Mouse (Mus musculus) bone marrow macrophage, adult 2 months (primary cell): ENCODE results near the gene Vpreb3.

Experiments used
- CTCF ChIP-seq: IDR thresholded peaks from 2 replicates; pipeline ENCODE4 v1.5.1; 2012; ENCODE audit warnings: low read depth, mild to moderate bottlenecking, low read length, moderate library complexity
- POLR2A ChIP-seq: IDR thresholded peaks from 2 replicates; pipeline ENCODE4 v1.6.1; 2012; ENCODE audit warnings: mild to moderate bottlenecking, low read depth, low read length, borderline replicate concordance

GRCm38 (mm10) chr10:75904391-75904790, 38.5 kb upstream of the Vpreb3 start:
- TF ChIP-seq POLR2A (no peak), CTCF (no peak)
